ENCODE assay signal across 1 mouse cellular context in genomic region chr17:56934545-56935330, GRCm38 (mm10).
A peak's percentile ranks its signal among the peaks of the same experiment; 100 is the strongest.
TF ChIP-seq lines count a peak whose summit lies in the region.

No protein-coding gene starts in this region.

TF ChIP-seq in CH12.LX, 34 proteins besides CTCF, POLR2A, EP300 and RAD21 (continued from another document):
- TF ChIP-seq MAZ (IDR thresholded peaks at IDR 0.05; ENCODE audit: low read depth, low read length) (no peak), RCOR1 (conservative IDR thresholded peaks at IDR 0.05; ENCODE audit: low read depth, low read length) (no peak), CHD2 (IDR thresholded peaks at IDR 0.05; ENCODE audit: low read length) (peak; percentile 93), SMC3 (IDR thresholded peaks at IDR 0.05; ENCODE audit: low read depth, low read length) (no peak), KAT2A (IDR thresholded peaks at IDR 0.05; ENCODE audit: insufficient replicate concordance, low read length) (no peak), SIN3A (IDR thresholded peaks at IDR 0.05; ENCODE audit: low read length) (peak; percentile 36; the same call in 1 of the 2 replicates), UBTF (IDR thresholded peaks at IDR 0.05; ENCODE audit: low read depth, low read length) (no peak), MYC (IDR thresholded peaks at IDR 0.05; ENCODE audit: low read depth, low read length) (0 out of 2 replicates have a peak, but pooled peaks have one; percentile 17)
TF ChIP-seq in CH12.LX: peak in this region for 3.
